Mouse (Mus musculus): Measurements from ENCODE around the gene Cd37. TPM values are rescaled to one million over a fixed set of nuclear protein-coding genes. Genes with fewer than 3 reads are reported as not detected.

Cd37 gene
- total RNA-seq, 1 experiment from 2014 or later: 7.3 TPM

- DNase-seq: no peak
Observed at GRCm38 (mm10) chr7:45202654-45203053, 36.3 kb downstream of the Cd37 start.

- no peak for DNase-seq
Observed at GRCm38 (mm10) chr7:45198961-45199360, 40.0 kb downstream of the Cd37 start.

GRCm38 (mm10) chr7:45198435-45198834, 40.5 kb downstream of the Cd37 start:
- DNase-seq: peak; percentile 86

- DNase-seq: no peak
Observed at GRCm38 (mm10) chr7:45196994-45197393, 41.9 kb downstream of the Cd37 start.

- DNase-seq: no peak
Observed at GRCm38 (mm10) chr7:45196176-45196535, 42.8 kb downstream of the Cd37 start.

GRCm38 (mm10) chr7:45195341-45196175, 43.4 kb downstream of the Cd37 start:
- no peak for DNase-seq

GRCm38 (mm10) chr7:45193871-45194785, 44.8 kb downstream of the Cd37 start:
- DNase-seq: no peak

- no peak for DNase-seq
Observed at GRCm38 (mm10) chr7:45193406-45193805, 45.5 kb downstream of the Cd37 start.

GRCm38 (mm10) chr7:45192585-45193310, 46.2 kb downstream of the Cd37 start:
- no peak for DNase-seq

- DNase-seq: no peak
Observed at GRCm38 (mm10) chr7:45191803-45192363, 47.0 kb downstream of the Cd37 start.

GRCm38 (mm10) chr7:45191161-45191560, 47.8 kb downstream of the Cd37 start:
- no peak for DNase-seq

GRCm38 (mm10) chr7:45190186-45190585, 48.7 kb downstream of the Cd37 start:
- DNase-seq: no peak

GRCm38 (mm10) chr7:45189600-45189999, 49.3 kb downstream of the Cd37 start:
- no peak for DNase-seq

- no peak for DNase-seq
Observed at GRCm38 (mm10) chr7:45185921-45186320, 53.0 kb downstream of the Cd37 start.

GRCm38 (mm10) chr7:45183672-45184071, 55.2 kb downstream of the Cd37 start:
- no peak for DNase-seq

Other genes starting within 250 kb of the Cd37 start
- 95.1 and 108 TPM in 2 replicates for gene Irf3, start 241.5 kb downstream of the Cd37 start, total RNA-seq (2021)
- 16.1 and 16.6 TPM in 2 replicates for gene Bcl2l12, start 240.4 kb downstream of the Cd37 start, total RNA-seq (2021)
- 76.3 and 77.2 TPM in 2 replicates for gene Scaf1, start 222.8 kb downstream of the Cd37 start, total RNA-seq (2021)
- gene Rras, start 221.2 kb downstream of the Cd37 start, total RNA-seq (2021): 60.3 and 63.4 TPM in 2 replicates
- gene Prr12, start 186.2 kb downstream of the Cd37 start, total RNA-seq (2021): 42.6 and 44.6 TPM in 2 replicates
- 41.6 and 47.5 TPM in 2 replicates for gene Nosip, start 176.7 kb downstream of the Cd37 start, total RNA-seq (2021)
- 16.0 and 16.3 TPM in 2 replicates for gene Prrg2, start 176.4 kb downstream of the Cd37 start, total RNA-seq (2021)
- 38.2 and 39.1 TPM in 2 replicates for gene Rcn3, start 146.9 kb downstream of the Cd37 start, total RNA-seq (2021)
- 138 and 152 TPM in 2 replicates for gene Fcgrt, start 135.3 kb downstream of the Cd37 start, total RNA-seq (2021)
- gene Rps11, start 114.7 kb downstream of the Cd37 start, total RNA-seq (2021): 1,189 and 1,386 TPM in 2 replicates
- gene Rpl13a, start 110.4 kb downstream of the Cd37 start, total RNA-seq (2021): 1,693 and 2,079 TPM in 2 replicates
- gene Gm45713, start 102.9 kb downstream of the Cd37 start, total RNA-seq (2021): not detected in 2 replicates
- gene Flt3l, start 102.7 kb downstream of the Cd37 start, total RNA-seq (2021): 13.3 and 25.0 TPM in 2 replicates
- 55.6 and 58.5 TPM in 2 replicates for gene Pih1d1, start 84.8 kb downstream of the Cd37 start, total RNA-seq (2021)
- gene Aldh16a1, start 84.5 kb downstream of the Cd37 start, total RNA-seq (2021): 59.8 and 59.9 TPM in 2 replicates
- gene Slc17a7, start 75.2 kb downstream of the Cd37 start, total RNA-seq (2021): 0.22 and 0.79 TPM in 2 replicates
- gene Gfy, start 59.5 kb downstream of the Cd37 start, total RNA-seq (2021): not detected in 2 replicates
- gene Pth2, start 58.1 kb downstream of the Cd37 start, total RNA-seq (2021): not detected in 2 replicates
- 0.22 and 0.23 TPM in 2 replicates for gene Ccdc155, start 34.2 kb downstream of the Cd37 start, total RNA-seq (2021)
- 0.98 TPM in 1 of 2 replicates, not detected in the other for gene Dkkl1, start 27.0 kb downstream of the Cd37 start, total RNA-seq (2021)
- 17.8 and 19.2 TPM in 2 replicates for gene Tead2, start 23.4 kb downstream of the Cd37 start, total RNA-seq (2021)
- gene Slc6a16, start 2.0 kb upstream of the Cd37 start, total RNA-seq (2021): not detected in 2 replicates
- not detected in 2 replicates for gene Slc6a21, start 38.4 kb upstream of the Cd37 start, total RNA-seq (2021)
- gene Trpm4, start 94.7 kb upstream of the Cd37 start, total RNA-seq (2021): 13.5 and 15.1 TPM in 2 replicates
- 0.15 and 0.45 TPM in 2 replicates for gene Hrc, start 96.2 kb upstream of the Cd37 start, total RNA-seq (2021)
- gene Ppfia3, start 127.9 kb upstream of the Cd37 start, total RNA-seq (2021): 2.1 and 2.4 TPM in 2 replicates
- 1.2 and 1.4 TPM in 2 replicates for gene Lin7b, start 131.5 kb upstream of the Cd37 start, total RNA-seq (2021)
- gene Snrnp70, start 156.6 kb upstream of the Cd37 start, total RNA-seq (2021): 265 and 280 TPM in 2 replicates
- gene Kcna7, start 166.5 kb upstream of the Cd37 start, total RNA-seq (2021): not detected in 2 replicates
- gene Ntf5, start 174.6 kb upstream of the Cd37 start, total RNA-seq (2021): not detected in 2 replicates
- not detected in 2 replicates for gene Lhb, start 181.7 kb upstream of the Cd37 start, total RNA-seq (2021)
- gene Gys1, start 195.7 kb upstream of the Cd37 start, total RNA-seq (2021): 55.4 and 62.8 TPM in 2 replicates
- 55.5 and 62.8 TPM in 2 replicates for gene Ruvbl2, start 199.0 kb upstream of the Cd37 start, total RNA-seq (2021)
- gene Ftl1, start 220.8 kb upstream of the Cd37 start, total RNA-seq (2021): 638 and 688 TPM in 2 replicates
- gene Bax, start 227.8 kb upstream of the Cd37 start, total RNA-seq (2021): 54.4 and 60.0 TPM in 2 replicates
- gene Tulp2, start 242.8 kb upstream of the Cd37 start, total RNA-seq (2021): 0.49 and 1.1 TPM in 2 replicates
- 24.6 and 31.2 TPM in 2 replicates for gene Gm45808, start 247.7 kb upstream of the Cd37 start, total RNA-seq (2021)
- 46.8 and 54.1 TPM in 2 replicates for gene Dhdh, start 249.7 kb upstream of the Cd37 start, total RNA-seq (2021)